Mouse (Mus musculus): Measurements from ENCODE around the gene Prkn. TPM values are rescaled to one million over a fixed set of nuclear protein-coding genes. Genes with fewer than 3 reads are reported as not detected.

Gene Prkn
- polyA plus RNA-seq, 1 experiment from 2014 or later: 5.7 TPM

DNA sequence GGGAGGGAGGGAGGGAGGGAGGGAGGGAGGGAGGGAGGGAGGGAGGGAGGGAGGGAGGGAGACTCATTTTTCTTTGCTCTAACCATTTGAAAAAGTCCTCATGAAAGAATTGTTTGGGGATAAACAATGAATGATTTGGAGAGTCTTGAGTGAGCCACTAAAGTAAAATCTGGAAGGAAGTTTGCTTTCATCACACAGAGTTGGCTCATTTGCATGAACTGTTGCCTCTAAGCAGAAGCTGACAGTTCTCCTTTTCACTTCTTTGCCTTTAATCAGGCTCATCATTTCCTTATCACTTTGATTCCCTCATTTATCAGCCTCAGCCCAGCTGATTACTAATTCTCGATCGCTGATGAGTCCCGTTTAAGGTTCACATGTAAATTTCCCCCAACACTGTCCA is 816.7 kb downstream of the Prkn start:
- WGBS: 86% methylated on average over 3 of the region's 3 CpGs
- H3K36me3 ChIP-seq (ENCODE audit: control insufficient read depth, insufficient read depth, low read length): no peaks in the 10 kb centered on the region
- H3K4me1 ChIP-seq (ENCODE audit: control insufficient read depth, insufficient read depth, low read depth, low read length): no peaks in the 10 kb centered on the region
- H3K27ac ChIP-seq (ENCODE audit: low read depth, low read length): no peak overlapping the region
- ATAC-seq: no peak
- no peak overlapping the region for H3K9ac ChIP-seq (ENCODE audit: low read depth, low read length)
- H3K4me2 ChIP-seq (ENCODE audit: low read length): no peak overlapping the region
- no peaks in the 10 kb centered on the region for H3K9me3 ChIP-seq (ENCODE audit: control insufficient read depth, low read length)
- H3K27me3 ChIP-seq (replicated peaks; ENCODE audit: control insufficient read depth, insufficient read depth, low read length): no peaks in the 10 kb centered on the region
- no peak overlapping the region for H3K4me3 ChIP-seq (ENCODE audit: low read length)

DNA sequence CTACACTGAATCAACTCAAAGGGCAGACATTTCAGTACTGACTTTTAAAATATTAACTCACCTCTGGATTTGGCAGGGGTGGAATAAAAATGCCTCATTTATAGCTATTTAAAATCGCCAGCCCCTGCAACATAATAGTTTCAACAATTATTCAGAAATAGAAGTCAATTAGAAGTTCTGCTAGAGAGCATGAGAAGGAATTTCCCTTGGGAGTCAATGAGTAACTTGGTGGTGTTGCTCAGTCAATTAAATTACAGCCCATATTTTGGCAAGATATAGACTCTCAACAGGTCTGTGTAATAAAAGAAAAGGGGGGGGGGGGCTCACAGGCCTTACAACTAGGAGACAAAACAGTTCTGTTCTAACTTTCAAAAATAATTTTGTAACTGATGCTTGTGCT is 821.7 kb downstream of the Prkn start:
- WGBS: 73% methylated on average over 1 of the region's 1 CpGs
- Histone ChIP-seq H3K27ac (ENCODE audit: low read depth, low read length) (no peak overlapping the region), H3K9me3 (ENCODE audit: control insufficient read depth, low read length) (no peaks in the 10 kb centered on the region), H3K27me3 (replicated peaks; ENCODE audit: control insufficient read depth, insufficient read depth, low read length) (no peaks in the 10 kb centered on the region), H3K36me3 (ENCODE audit: control insufficient read depth, insufficient read depth, low read length) (no peaks in the 10 kb centered on the region), H3K4me3 (ENCODE audit: low read length) (no peak overlapping the region), H3K4me2 (ENCODE audit: low read length) (no peak overlapping the region), H3K4me1 (ENCODE audit: control insufficient read depth, insufficient read depth, low read depth, low read length) (0 out of 2 replicates have a peak, but pooled peaks cover 3% of the 10 kb centered on the region), H3K9ac (ENCODE audit: low read depth, low read length) (no peak overlapping the region)
- ATAC-seq: no peak

DNA sequence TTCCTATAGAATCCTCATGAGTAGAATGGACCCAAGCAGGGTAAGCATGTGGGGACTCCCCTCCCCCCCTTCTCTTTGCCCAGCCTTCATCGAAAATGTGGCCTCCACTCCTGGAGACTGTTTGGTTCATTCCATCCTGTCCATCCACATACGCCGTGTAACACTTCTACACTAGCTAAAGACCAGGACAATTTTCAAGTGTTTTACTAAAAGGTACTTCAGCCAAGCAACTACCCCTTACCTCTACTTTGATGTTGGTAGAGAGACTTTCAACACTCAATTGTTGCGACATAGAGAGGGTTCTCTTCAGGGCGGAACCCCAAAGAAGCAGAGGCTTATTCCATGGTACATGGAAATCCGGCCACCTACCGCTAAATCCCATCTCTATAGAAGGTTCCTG is 823.3 kb downstream of the Prkn start:
- Histone ChIP-seq H3K27me3 (replicated peaks; ENCODE audit: control insufficient read depth, insufficient read depth, low read length) (no peaks in the 10 kb centered on the region), H3K4me2 (ENCODE audit: low read length) (no peak overlapping the region), H3K27ac (ENCODE audit: low read depth, low read length) (no peak overlapping the region), H3K4me3 (ENCODE audit: low read length) (no peak overlapping the region), H3K9ac (ENCODE audit: low read depth, low read length) (no peak overlapping the region), H3K36me3 (ENCODE audit: control insufficient read depth, insufficient read depth, low read length) (no peaks in the 10 kb centered on the region), H3K4me1 (ENCODE audit: control insufficient read depth, insufficient read depth, low read depth, low read length) (0 out of 2 replicates have a peak, but pooled peaks cover 3% of the 10 kb centered on the region), H3K9me3 (ENCODE audit: control insufficient read depth, low read length) (no peaks in the 10 kb centered on the region)
- 94% methylated on average over 7 of the region's 7 CpGs for WGBS
- no peak for ATAC-seq

- no peaks in the 10 kb centered on the region for H3K27me3 ChIP-seq (replicated peaks; ENCODE audit: control insufficient read depth, insufficient read depth, low read length)
- H3K9ac ChIP-seq (ENCODE audit: low read depth, low read length): no peak overlapping the region
- H3K4me1 ChIP-seq (ENCODE audit: control insufficient read depth, insufficient read depth, low read depth, low read length): 0 out of 2 replicates have a peak, but pooled peaks cover 3% of the 10 kb centered on the region
- no peaks in the 10 kb centered on the region for H3K9me3 ChIP-seq (ENCODE audit: control insufficient read depth, low read length)
- peak; percentile 87 for ATAC-seq
- no peaks in the 10 kb centered on the region for H3K36me3 ChIP-seq (ENCODE audit: control insufficient read depth, insufficient read depth, low read length)
- peak overlapping the region; percentile 4 for H3K4me3 ChIP-seq (ENCODE audit: low read length)
- WGBS: 26% methylated on average over 20 of the region's 20 CpGs
- no peak overlapping the region for H3K27ac ChIP-seq (ENCODE audit: low read depth, low read length)
- H3K4me2 ChIP-seq (ENCODE audit: low read length): peak overlapping the region; percentile 41
Measured at GRCm38 (mm10) chr17:11664610-11665345, 824.6 kb downstream of the Prkn start.

DNA sequence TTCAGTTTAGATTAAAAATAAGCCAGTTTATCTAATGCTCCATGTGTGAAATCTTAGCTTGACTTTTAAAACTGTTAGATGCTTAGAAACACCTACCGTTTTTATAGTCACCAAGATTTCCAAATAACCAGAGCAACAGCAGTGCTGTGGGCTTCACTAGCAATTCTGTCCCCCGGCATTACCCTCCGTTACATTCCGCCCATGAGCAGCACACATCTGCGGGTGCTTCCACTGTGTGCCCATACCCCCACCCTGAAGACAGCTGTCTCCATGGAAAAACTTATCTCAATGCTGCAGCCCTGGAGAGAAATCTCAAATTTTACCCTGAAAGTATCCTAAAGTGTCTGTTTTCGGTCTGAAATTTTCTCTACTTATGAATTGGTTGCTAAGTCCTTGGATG is 839.5 kb downstream of the Prkn start:
- Histone ChIP-seq H3K9me3 (ENCODE audit: control insufficient read depth, low read length) (no peaks in the 10 kb centered on the region), H3K36me3 (ENCODE audit: control insufficient read depth, insufficient read depth, low read length) (no peaks in the 10 kb centered on the region), H3K4me1 (ENCODE audit: control insufficient read depth, insufficient read depth, low read depth, low read length) (peaks cover 4% of the 10 kb centered on the region; the same call in 1 of the 2 replicates), H3K27ac (ENCODE audit: low read depth, low read length) (no peak overlapping the region), H3K4me3 (ENCODE audit: low read length) (no peak overlapping the region), H3K4me2 (ENCODE audit: low read length) (no peak overlapping the region), H3K27me3 (replicated peaks; ENCODE audit: control insufficient read depth, insufficient read depth, low read length) (no peaks in the 10 kb centered on the region), H3K9ac (ENCODE audit: low read depth, low read length) (no peak overlapping the region)
- WGBS: 93% methylated on average over 6 of the region's 6 CpGs
- no peak for ATAC-seq

GRCm38 (mm10) chr17:11680456-11680855 is 840.3 kb downstream of the Prkn start:
- Histone ChIP-seq H3K4me3 (ENCODE audit: low read length) (no peak overlapping the region), H3K36me3 (ENCODE audit: control insufficient read depth, insufficient read depth, low read length) (no peaks in the 10 kb centered on the region), H3K9me3 (ENCODE audit: control insufficient read depth, low read length) (no peaks in the 10 kb centered on the region), H3K27ac (ENCODE audit: low read depth, low read length) (no peak overlapping the region), H3K4me2 (ENCODE audit: low read length) (no peak overlapping the region), H3K4me1 (ENCODE audit: control insufficient read depth, insufficient read depth, low read depth, low read length) (peaks cover 4% of the 10 kb centered on the region; the same call in 1 of the 2 replicates), H3K27me3 (replicated peaks; ENCODE audit: control insufficient read depth, insufficient read depth, low read length) (no peaks in the 10 kb centered on the region), H3K9ac (ENCODE audit: low read depth, low read length) (no peak overlapping the region)
- 87% methylated on average over 9 of the region's 9 CpGs for WGBS
- no peak for ATAC-seq

DNA sequence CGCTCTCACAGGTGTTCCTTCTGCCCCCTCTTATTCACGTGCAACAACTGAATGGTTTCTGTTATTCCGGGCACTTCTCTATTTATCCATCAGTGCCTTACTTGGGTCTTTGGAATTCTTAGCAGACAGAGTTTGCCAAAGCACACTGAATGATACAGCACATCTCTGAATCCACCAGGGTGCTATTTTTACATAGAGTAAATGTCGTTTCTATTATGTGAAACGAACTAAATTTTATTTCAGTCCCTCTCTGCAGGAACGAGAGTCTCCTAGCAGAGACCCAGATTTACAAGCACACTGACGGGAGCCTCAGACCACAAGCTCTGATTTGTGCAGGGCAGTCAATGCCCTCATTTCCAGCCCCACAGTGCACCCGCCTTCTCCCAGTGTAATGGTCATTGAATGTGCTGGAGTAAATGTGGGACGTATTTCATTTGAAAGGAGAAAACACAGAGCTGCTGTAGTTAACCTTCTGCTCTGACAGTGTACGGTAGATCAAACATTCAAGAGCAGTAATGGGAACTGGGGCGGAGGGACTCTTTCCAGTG is 841.7 kb downstream of the Prkn start:
- H3K9ac ChIP-seq (ENCODE audit: low read depth, low read length): no peak overlapping the region
- no peak for ATAC-seq
- H3K36me3 ChIP-seq (ENCODE audit: control insufficient read depth, insufficient read depth, low read length): no peaks in the 10 kb centered on the region
- peaks cover 4% of the 10 kb centered on the region; the same call in 1 of the 2 replicates for H3K4me1 ChIP-seq (ENCODE audit: control insufficient read depth, insufficient read depth, low read depth, low read length)
- WGBS: 37% methylated on average over 11 of the region's 11 CpGs
- no peak overlapping the region for H3K27ac ChIP-seq (ENCODE audit: low read depth, low read length)
- H3K4me3 ChIP-seq (ENCODE audit: low read length): no peak overlapping the region
- no peaks in the 10 kb centered on the region for H3K27me3 ChIP-seq (replicated peaks; ENCODE audit: control insufficient read depth, insufficient read depth, low read length)
- no peaks in the 10 kb centered on the region for H3K9me3 ChIP-seq (ENCODE audit: control insufficient read depth, low read length)
- peak overlapping the region; percentile 23 for H3K4me2 ChIP-seq (ENCODE audit: low read length)

- no peaks in the 10 kb centered on the region for H3K36me3 ChIP-seq (ENCODE audit: control insufficient read depth, insufficient read depth, low read length)
- no peak for ATAC-seq
- H3K4me2 ChIP-seq (ENCODE audit: low read length): no peak overlapping the region
- no peaks in the 10 kb centered on the region for H3K9me3 ChIP-seq (ENCODE audit: control insufficient read depth, low read length)
- no peaks in the 10 kb centered on the region for H3K27me3 ChIP-seq (replicated peaks; ENCODE audit: control insufficient read depth, insufficient read depth, low read length)
- H3K4me1 ChIP-seq (ENCODE audit: control insufficient read depth, insufficient read depth, low read depth, low read length): no peaks in the 10 kb centered on the region
- H3K4me3 ChIP-seq (ENCODE audit: low read length): no peak overlapping the region
- H3K27ac ChIP-seq (ENCODE audit: low read depth, low read length): no peak overlapping the region
- 74% methylated on average over 4 of the region's 4 CpGs for WGBS
- H3K9ac ChIP-seq (ENCODE audit: low read depth, low read length): no peak overlapping the region
Measured at GRCm38 (mm10) chr17:11705005-11705404, 864.8 kb downstream of the Prkn start.

DNA sequence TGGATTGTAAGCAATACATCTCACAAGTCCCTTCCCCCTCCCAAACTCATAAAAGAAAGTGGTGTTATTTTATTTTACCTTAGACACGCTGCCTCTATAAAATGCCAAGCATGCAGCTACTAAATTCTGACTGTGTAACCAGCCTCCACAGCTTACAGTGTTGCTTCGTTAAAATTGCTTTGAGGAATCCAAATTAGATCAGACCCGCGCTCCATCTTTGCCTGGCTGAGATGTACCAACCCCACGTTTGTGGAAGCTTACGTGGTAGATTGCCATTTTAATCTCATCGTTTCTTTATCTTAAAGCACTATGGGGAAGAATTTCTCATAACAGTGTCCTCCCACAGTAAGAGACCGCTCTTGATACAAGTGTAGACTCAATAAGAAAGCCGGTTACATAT is 865.6 kb downstream of the Prkn start:
- Histone ChIP-seq H3K27me3 (replicated peaks; ENCODE audit: control insufficient read depth, insufficient read depth, low read length) (no peaks in the 10 kb centered on the region), H3K36me3 (ENCODE audit: control insufficient read depth, insufficient read depth, low read length) (no peaks in the 10 kb centered on the region), H3K9me3 (ENCODE audit: control insufficient read depth, low read length) (no peaks in the 10 kb centered on the region), H3K4me1 (ENCODE audit: control insufficient read depth, insufficient read depth, low read depth, low read length) (no peaks in the 10 kb centered on the region), H3K4me2 (ENCODE audit: low read length) (no peak overlapping the region), H3K9ac (ENCODE audit: low read depth, low read length) (no peak overlapping the region), H3K27ac (ENCODE audit: low read depth, low read length) (no peak overlapping the region), H3K4me3 (ENCODE audit: low read length) (no peak overlapping the region)
- 82% methylated on average over 9 of the region's 9 CpGs for WGBS
- no peak for ATAC-seq
